Mouse (Mus musculus): Measurements from ENCODE around the gene Gm4724. TPM values are rescaled to one million over a fixed set of nuclear protein-coding genes. Genes with fewer than 3 reads are reported as not detected.
"Not testable (repeated sequence)": the region's sequence is repeated elsewhere in the genome, so short reads cannot be mapped to it uniquely, and the experiment has no call there.

Gene Gm4724
- polyA plus RNA-seq (2015; fragmentation: Nextera tagmentation; extraction: Ambion mirVana): 8.8 and 13.4 TPM in 2 replicates

DNA sequence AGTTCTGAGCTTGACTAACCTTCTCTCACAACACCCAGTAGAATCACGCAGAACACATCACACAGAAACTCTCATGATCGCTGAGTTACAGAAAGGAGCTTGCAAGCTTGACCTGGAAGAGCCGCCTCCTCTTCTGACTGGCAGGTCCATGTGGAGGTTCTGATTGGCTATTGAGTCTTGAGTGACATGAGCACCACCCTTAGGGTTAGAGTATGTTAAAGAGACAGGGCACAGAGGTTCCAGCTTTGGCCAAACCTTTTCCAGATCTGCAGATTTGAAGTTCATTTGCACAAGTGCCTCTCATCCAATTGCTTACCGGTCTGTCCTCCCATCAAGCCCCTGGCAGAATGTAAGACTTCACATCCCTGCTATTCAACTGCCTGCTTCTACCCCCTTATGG lies at the start of gene Gm4724:
TSS of gene Gm4724 (minus strand) at position 101 of the 400 bp plus-strand sequence.
- H3K9ac ChIP-seq; H3K9me3 ChIP-seq (replicated peaks); H3K4me3 ChIP-seq (replicated peaks); ATAC-seq (ENCODE audit: insufficient number of reproducible peaks, low FRiP score, low TSS enrichment, low read depth); H3K36me3 ChIP-seq; H3K4me2 ChIP-seq (replicated peaks); H3K27ac ChIP-seq (replicated peaks); H3K27me3 ChIP-seq; H3K4me1 ChIP-seq: not testable (repeated sequence)
- WGBS: no CpG with 5 or more reads among the region's 4 CpGs

DNA sequence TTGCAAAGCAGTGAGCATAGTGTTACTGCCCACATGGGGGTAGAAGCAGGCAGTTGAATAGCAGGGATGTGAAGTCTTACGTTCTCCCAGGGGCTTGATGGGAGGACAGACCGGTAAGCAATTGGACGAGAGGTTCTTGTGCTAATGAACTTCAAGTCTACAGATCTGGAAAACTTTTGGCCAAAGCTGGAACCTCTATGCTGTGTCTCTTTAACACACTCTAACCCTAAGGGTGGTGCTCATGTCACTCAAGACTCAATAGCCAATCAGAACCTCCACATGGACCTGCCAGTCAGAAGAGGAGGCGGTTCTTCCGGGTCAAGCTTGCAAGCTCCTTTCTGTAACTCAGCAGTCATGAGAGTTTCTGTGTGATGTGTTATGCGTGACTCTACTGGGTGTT lies 34.1 kb upstream of the Gm4724 start, which contains the start of gene Zfp965:
TSS of gene Zfp965 (plus strand) at position 301 of the 400 bp plus-strand sequence.
- H3K4me3 ChIP-seq (replicated peaks); H3K4me1 ChIP-seq; H3K27me3 ChIP-seq; H3K9me3 ChIP-seq (replicated peaks); H3K4me2 ChIP-seq (replicated peaks); ATAC-seq (ENCODE audit: insufficient number of reproducible peaks, low FRiP score, low TSS enrichment, low read depth); H3K9ac ChIP-seq; H3K36me3 ChIP-seq; H3K27ac ChIP-seq (replicated peaks): not testable (repeated sequence)
- WGBS: no CpG with 5 or more reads among the region's 6 CpGs

Other genes with a start within 250 kb of the Gm4724 start
- 3.8 and 13.5 TPM in 2 replicates for gene Gm14391, start 228.9 kb downstream of the Gm4724 start, polyA plus RNA-seq (2015; fragmentation: Nextera tagmentation; extraction: Ambion mirVana)
- gene Gm14440, start 160.7 kb downstream of the Gm4724 start, polyA plus RNA-seq (2015; fragmentation: Nextera tagmentation; extraction: Ambion mirVana): 0.45 TPM in 1 of 2 replicates, not detected in the other
- gene Gm4631, start 97.6 kb downstream of the Gm4724 start, polyA plus RNA-seq (2015; fragmentation: Nextera tagmentation; extraction: Ambion mirVana): 18.3 and 18.4 TPM in 2 replicates
- gene Zfp968, start 63.4 kb downstream of the Gm4724 start, polyA plus RNA-seq (2015; fragmentation: Nextera tagmentation; extraction: Ambion mirVana): 3.6 and 4.3 TPM in 2 replicates
- 5.6 and 6.9 TPM in 2 replicates for gene Zfp965, start 34.2 kb upstream of the Gm4724 start, polyA plus RNA-seq (2015; fragmentation: Nextera tagmentation; extraction: Ambion mirVana)
- not detected in 2 replicates for gene Gm11007, start 208.2 kb upstream of the Gm4724 start, polyA plus RNA-seq (2015; fragmentation: Nextera tagmentation; extraction: Ambion mirVana)

Data from embryonic facial prominence, embryonic 15.5 days (tissue).